Mouse (Mus musculus): ENCODE measurements at regions not wholly inside any gene's neighbourhood (a gene's known extent, or its start where the extent isn't known, plus 50 kb on each side); places are given as distances from the start of the nearest gene placed in this dataset.

- WGBS: 91% methylated on average over 1 of the region's 1 CpGs
Measured at GRCm38 (mm10) chr12:54479841-54480240, 176.5 kb downstream of the Sptssa start.

GRCm38 (mm10) chr12:54472881-54473280 is 183.5 kb downstream of the Sptssa start:
- Histone ChIP-seq H3K4me3 (replicated peaks; ENCODE audit: low read depth, low read length) (no peak overlapping the region), H3K27me3 (ENCODE audit: control insufficient read depth, insufficient read depth, low read length) (no peaks in the 10 kb centered on the region), H3K27ac (replicated peaks; ENCODE audit: low read depth, low read length) (no peak overlapping the region), H3K9ac (replicated peaks; ENCODE audit: low read length) (no peak overlapping the region), H3K4me2 (ENCODE audit: low read length) (no peak overlapping the region), H3K9me3 (ENCODE audit: control insufficient read depth, low read length) (no peaks in the 10 kb centered on the region), H3K4me1 (ENCODE audit: control insufficient read depth, insufficient read depth, low read length) (no peaks in the 10 kb centered on the region), H3K36me3 (ENCODE audit: control insufficient read depth, insufficient read depth, low read length) (no peaks in the 10 kb centered on the region)
- DNase-seq (no peak), ATAC-seq (ENCODE audit: low FRiP score, low TSS enrichment) (no peak)
- WGBS: 97% methylated on average over 5 of the region's 5 CpGs

More at GRCm38 (mm10) chr12:54479841-54480240, 176.5 kb downstream of the Sptssa start:
- Histone ChIP-seq H3K9ac (replicated peaks; ENCODE audit: low read length) (no peak overlapping the region), H3K4me1 (ENCODE audit: control insufficient read depth, insufficient read depth, low read length) (no peaks in the 10 kb centered on the region), H3K4me3 (replicated peaks; ENCODE audit: low read depth, low read length) (no peak overlapping the region), H3K9me3 (ENCODE audit: control insufficient read depth, low read length) (no peaks in the 10 kb centered on the region), H3K4me2 (ENCODE audit: low read length) (no peak overlapping the region), H3K27me3 (ENCODE audit: control insufficient read depth, insufficient read depth, low read length) (no peaks in the 10 kb centered on the region), H3K36me3 (ENCODE audit: control insufficient read depth, insufficient read depth, low read length) (no peaks in the 10 kb centered on the region), H3K27ac (replicated peaks; ENCODE audit: low read depth, low read length) (no peak overlapping the region)
- no peak for DNase-seq
- ATAC-seq (ENCODE audit: low FRiP score, low TSS enrichment): no peak

- Histone ChIP-seq H3K27ac (replicated peaks; ENCODE audit: low read depth, low read length) (no peak overlapping the region), H3K4me3 (replicated peaks; ENCODE audit: low read depth, low read length) (no peak overlapping the region), H3K9ac (replicated peaks; ENCODE audit: low read length) (no peak overlapping the region), H3K27me3 (ENCODE audit: control insufficient read depth, insufficient read depth, low read length) (no peaks in the 10 kb centered on the region), H3K36me3 (ENCODE audit: control insufficient read depth, insufficient read depth, low read length) (no peaks in the 10 kb centered on the region), H3K9me3 (ENCODE audit: control insufficient read depth, low read length) (no peaks in the 10 kb centered on the region), H3K4me2 (ENCODE audit: low read length) (no peak overlapping the region), H3K4me1 (ENCODE audit: control insufficient read depth, insufficient read depth, low read length) (no peaks in the 10 kb centered on the region)
- ATAC-seq (ENCODE audit: low FRiP score, low TSS enrichment) (no peak), DNase-seq (no peak)
- WGBS: 88% methylated on average over 3 of the region's 3 CpGs
Measured at GRCm38 (mm10) chr12:54472407-54472806, 184.0 kb downstream of the Sptssa start.

DNA sequence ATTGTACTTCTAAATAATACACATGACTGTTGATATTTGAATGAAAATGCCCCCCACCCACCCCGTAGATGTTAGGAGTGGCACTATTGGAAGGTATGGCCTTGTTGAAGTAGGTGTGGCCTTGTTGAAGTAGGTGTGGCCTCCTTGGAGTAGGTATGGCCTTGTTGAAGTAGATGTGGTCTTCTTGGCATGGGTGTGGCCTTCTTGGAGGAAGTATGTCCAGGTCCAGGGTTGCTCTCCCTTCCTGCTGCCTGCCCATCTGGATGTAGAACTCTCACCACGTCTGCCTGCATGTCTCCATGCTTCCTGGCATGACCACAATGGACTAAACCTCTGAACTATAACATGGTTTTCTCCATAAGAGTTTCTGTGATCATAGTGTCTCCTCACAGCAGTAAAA is 188.7 kb downstream of the Sptssa start:
- DNase-seq (no peak), ATAC-seq (ENCODE audit: low FRiP score, low TSS enrichment) (no peak)
- no peaks in the 10 kb centered on the region for H3K36me3 ChIP-seq (ENCODE audit: control insufficient read depth, insufficient read depth, low read length)
- no peak overlapping the region for H3K4me2 ChIP-seq (ENCODE audit: low read length)
- no peaks in the 10 kb centered on the region for H3K9me3 ChIP-seq (ENCODE audit: control insufficient read depth, low read length)
- H3K4me3 ChIP-seq (replicated peaks; ENCODE audit: low read depth, low read length): no peak overlapping the region
- H3K27me3 ChIP-seq (ENCODE audit: control insufficient read depth, insufficient read depth, low read length): no peaks in the 10 kb centered on the region
- no peak overlapping the region for H3K9ac ChIP-seq (replicated peaks; ENCODE audit: low read length)
- H3K4me1 ChIP-seq (ENCODE audit: control insufficient read depth, insufficient read depth, low read length): no peaks in the 10 kb centered on the region
- no peak overlapping the region for H3K27ac ChIP-seq (replicated peaks; ENCODE audit: low read depth, low read length)
- WGBS: 81% methylated on average over 2 of the region's 2 CpGs

DNA sequence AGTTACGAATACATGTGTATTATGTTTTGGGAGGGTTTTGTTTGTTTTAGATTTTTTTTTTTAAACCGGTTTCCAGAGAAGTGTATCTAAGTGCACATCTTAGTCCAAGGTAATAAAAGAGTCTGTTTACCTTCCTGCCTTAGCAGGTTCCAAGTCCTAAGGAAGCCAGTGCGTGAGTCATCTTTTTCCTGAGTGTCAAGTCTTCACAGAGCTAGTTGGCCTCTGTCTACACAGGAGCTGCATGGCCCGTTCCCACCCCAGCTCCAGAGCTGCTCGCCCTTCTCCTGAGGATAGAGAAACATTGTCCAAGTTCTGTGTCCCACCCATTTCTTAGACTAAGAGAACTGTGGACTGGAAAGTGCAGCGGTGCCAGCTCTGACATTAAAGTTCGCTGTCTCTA is 192.6 kb downstream of the Sptssa start:
- Histone ChIP-seq H3K36me3 (ENCODE audit: control insufficient read depth, insufficient read depth, low read length) (no peaks in the 10 kb centered on the region), H3K4me1 (ENCODE audit: control insufficient read depth, insufficient read depth, low read length) (no peaks in the 10 kb centered on the region), H3K9me3 (ENCODE audit: control insufficient read depth, low read length) (no peaks in the 10 kb centered on the region), H3K9ac (replicated peaks; ENCODE audit: low read length) (no peak overlapping the region), H3K4me2 (ENCODE audit: low read length) (no peak overlapping the region), H3K27ac (replicated peaks; ENCODE audit: low read depth, low read length) (no peak overlapping the region), H3K27me3 (ENCODE audit: control insufficient read depth, insufficient read depth, low read length) (no peaks in the 10 kb centered on the region), H3K4me3 (replicated peaks; ENCODE audit: low read depth, low read length) (no peak overlapping the region)
- ATAC-seq (ENCODE audit: low FRiP score, low TSS enrichment) (no peak), DNase-seq (no peak)
- WGBS: 89% methylated on average over 7 of the region's 7 CpGs

GRCm38 (mm10) chr12:54461411-54461810 is 195.0 kb downstream of the Sptssa start:
- Histone ChIP-seq H3K9ac (replicated peaks; ENCODE audit: low read length) (no peak overlapping the region), H3K4me3 (replicated peaks; ENCODE audit: low read depth, low read length) (no peak overlapping the region), H3K27ac (replicated peaks; ENCODE audit: low read depth, low read length) (no peak overlapping the region), H3K4me1 (ENCODE audit: control insufficient read depth, insufficient read depth, low read length) (no peaks in the 10 kb centered on the region), H3K36me3 (ENCODE audit: control insufficient read depth, insufficient read depth, low read length) (no peaks in the 10 kb centered on the region), H3K27me3 (ENCODE audit: control insufficient read depth, insufficient read depth, low read length) (no peaks in the 10 kb centered on the region), H3K4me2 (ENCODE audit: low read length) (no peak overlapping the region), H3K9me3 (ENCODE audit: control insufficient read depth, low read length) (no peaks in the 10 kb centered on the region)
- DNase-seq: no peak
- WGBS: 79% methylated on average over 3 of the region's 3 CpGs
- no peak for ATAC-seq (ENCODE audit: low FRiP score, low TSS enrichment)

GRCm38 (mm10) chr12:54460135-54460523 is 196.2 kb downstream of the Sptssa start:
- WGBS: 85% methylated on average over 7 of the region's 7 CpGs
- Histone ChIP-seq H3K4me3 (replicated peaks; ENCODE audit: low read depth, low read length) (no peak overlapping the region), H3K4me1 (ENCODE audit: control insufficient read depth, insufficient read depth, low read length) (no peaks in the 10 kb centered on the region), H3K4me2 (ENCODE audit: low read length) (no peak overlapping the region), H3K9ac (replicated peaks; ENCODE audit: low read length) (no peak overlapping the region), H3K27ac (replicated peaks; ENCODE audit: low read depth, low read length) (no peak overlapping the region), H3K36me3 (ENCODE audit: control insufficient read depth, insufficient read depth, low read length) (no peaks in the 10 kb centered on the region), H3K9me3 (ENCODE audit: control insufficient read depth, low read length) (no peaks in the 10 kb centered on the region), H3K27me3 (ENCODE audit: control insufficient read depth, insufficient read depth, low read length) (no peaks in the 10 kb centered on the region)
- DNase-seq (no peak), ATAC-seq (ENCODE audit: low FRiP score, low TSS enrichment) (no peak)

DNA sequence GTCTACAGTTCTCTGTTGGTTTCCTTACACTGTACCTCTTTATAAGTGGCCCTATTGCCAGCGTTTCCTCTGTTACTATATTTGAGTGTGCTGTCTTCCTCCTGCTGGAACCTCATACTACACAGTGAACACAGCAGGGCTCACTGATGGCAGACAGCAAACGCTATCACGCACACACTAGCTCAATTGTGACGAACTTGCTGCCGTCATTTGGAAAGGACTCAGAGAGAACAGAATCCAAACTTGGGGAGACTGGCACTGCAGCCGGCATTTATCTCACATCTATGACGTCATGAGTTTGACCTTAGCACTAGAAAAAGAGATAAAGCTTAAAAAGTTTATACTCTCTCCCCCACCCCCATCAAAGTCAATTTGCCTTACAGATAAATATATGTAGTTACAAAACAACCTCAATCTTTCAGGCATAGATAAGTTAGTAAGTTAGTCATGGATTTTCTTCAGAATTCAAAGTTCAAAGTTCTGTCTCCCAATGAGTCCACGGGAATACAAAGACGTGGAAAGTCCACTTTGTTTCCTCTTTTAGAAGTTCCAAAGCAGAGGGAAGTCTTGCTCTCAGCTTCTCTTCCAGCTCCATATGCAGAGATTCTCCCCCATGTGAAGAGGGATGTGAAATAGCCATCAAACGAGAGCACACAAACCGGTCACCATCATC is 196.8 kb downstream of the Sptssa start:
- Histone ChIP-seq H3K9me3 (ENCODE audit: control insufficient read depth, low read length) (no peaks in the 10 kb centered on the region), H3K27ac (replicated peaks; ENCODE audit: low read depth, low read length) (no peak overlapping the region), H3K4me1 (ENCODE audit: control insufficient read depth, insufficient read depth, low read length) (no peaks in the 10 kb centered on the region), H3K9ac (replicated peaks; ENCODE audit: low read length) (no peak overlapping the region), H3K4me3 (replicated peaks; ENCODE audit: low read depth, low read length) (no peak overlapping the region), H3K36me3 (ENCODE audit: control insufficient read depth, insufficient read depth, low read length) (no peaks in the 10 kb centered on the region), H3K4me2 (ENCODE audit: low read length) (no peak overlapping the region), H3K27me3 (ENCODE audit: control insufficient read depth, insufficient read depth, low read length) (no peaks in the 10 kb centered on the region)
- 84% methylated on average over 11 of the region's 11 CpGs for WGBS
- DNase-seq (no peak), ATAC-seq (ENCODE audit: low FRiP score, low TSS enrichment) (no peak)

DNA sequence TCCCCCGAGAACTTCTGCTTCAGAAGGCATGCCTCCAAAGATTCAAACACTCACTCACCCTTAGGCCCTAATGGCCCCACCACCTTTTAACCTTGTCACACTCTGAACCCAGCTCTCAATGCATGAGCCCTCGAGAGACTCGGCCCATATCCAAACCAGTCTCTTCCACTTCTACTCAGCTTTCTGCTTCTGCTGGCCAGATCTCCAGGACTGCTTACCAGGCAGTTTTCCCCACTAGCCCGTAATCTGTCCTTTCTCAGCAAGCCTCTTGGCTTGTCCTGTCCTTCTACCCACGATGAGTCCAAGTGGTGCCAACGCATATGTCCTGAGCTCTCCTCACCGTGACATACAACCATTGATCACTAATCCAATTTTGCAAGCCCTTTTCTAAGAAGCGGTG is 199.6 kb downstream of the Sptssa start:
- DNase-seq (no peak), ATAC-seq (ENCODE audit: low FRiP score, low TSS enrichment) (no peak)
- no peak overlapping the region for H3K9ac ChIP-seq (replicated peaks; ENCODE audit: low read length)
- H3K4me2 ChIP-seq (ENCODE audit: low read length): no peak overlapping the region
- no peak overlapping the region for H3K27ac ChIP-seq (replicated peaks; ENCODE audit: low read depth, low read length)
- no peak overlapping the region for H3K4me3 ChIP-seq (replicated peaks; ENCODE audit: low read depth, low read length)
- 83% methylated on average over 8 of the region's 8 CpGs for WGBS
- H3K4me1 ChIP-seq (ENCODE audit: control insufficient read depth, insufficient read depth, low read length): no peaks in the 10 kb centered on the region
- no peaks in the 10 kb centered on the region for H3K27me3 ChIP-seq (ENCODE audit: control insufficient read depth, insufficient read depth, low read length)
- H3K9me3 ChIP-seq (ENCODE audit: control insufficient read depth, low read length): no peaks in the 10 kb centered on the region
- no peaks in the 10 kb centered on the region for H3K36me3 ChIP-seq (ENCODE audit: control insufficient read depth, insufficient read depth, low read length)
